Mouse (Mus musculus): ENCODE results near the gene Wnt5a.

DNA sequence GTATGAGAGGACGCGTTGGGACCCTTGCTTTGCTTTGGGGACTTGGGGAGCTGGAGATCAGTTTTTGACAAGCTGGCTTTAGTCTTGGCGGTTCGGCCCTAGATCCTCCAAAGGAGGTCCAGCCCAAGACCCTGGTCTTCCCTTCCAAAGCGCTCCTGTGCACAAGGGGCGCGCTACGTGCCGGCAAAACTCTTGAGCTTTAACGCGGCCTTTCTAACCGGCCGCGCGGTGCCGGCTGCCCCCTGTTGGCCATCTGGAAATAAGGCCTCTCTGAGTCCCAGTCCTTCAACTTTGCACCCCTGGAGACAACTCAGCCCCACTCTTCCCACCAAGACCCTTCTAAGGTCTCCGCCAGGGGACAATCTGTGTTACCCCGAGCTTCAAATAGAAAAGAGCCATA, 2.9 kb downstream of the Wnt5a start:
- TF ChIP-seq CTCF (IDR thresholded peaks at IDR 0.05; ENCODE audit: extremely low read depth, insufficient read depth, insufficient read length, insufficient replicate concordance) (no peak), POLR2A (IDR thresholded peaks at IDR 0.05; ENCODE audit: low read depth, low read length) (no peak)

Measured in spleen, adult 2 months (tissue).